Mouse (Mus musculus) ES-E14 (cell line): Measurements from ENCODE around the gene Tlr6.

Experiments used
- HCFC1 ChIP-seq: IDR thresholded peaks from 2 replicates; pipeline ENCODE4 v1.6.1; 2012; ENCODE audit warnings: low read length, inconsistent platforms, borderline replicate concordance; ENCODE audit not compliant: insufficient read depth
- ZC3H11A ChIP-seq: IDR thresholded peaks from 2 replicates; pipeline ENCODE4 v1.6.1; 2012; ENCODE audit warnings: low read depth, mild to moderate bottlenecking, inconsistent platforms, low read length, borderline replicate concordance

- TF ChIP-seq HCFC1 (no peak), ZC3H11A (no peak)
These were observed 26.1 kb upstream of the Tlr6 start for GRCm38 (mm10) chr5:64985971-64986370.
